Mouse (Mus musculus) forebrain, embryonic 13.5 days (tissue): ENCODE data around the gene Dlg4. TPM values are rescaled to one million over a fixed set of nuclear protein-coding genes. Genes with fewer than 3 reads are reported as not detected.

Experiments used
- ATAC-seq: fragments of 200-750 bp; cut with Nextera tagmentation; 2 replicates; pipeline ENCODE4 v1.8.0; 2017
- H3K27ac ChIP-seq: fragments of 300-500 bp; sonication (generic); 2 replicates; pipeline ENCODE4 v1.5.1; 2015; ENCODE audit warnings: inconsistent platforms, mild to moderate bottlenecking, moderate library complexity
- H3K27me3 ChIP-seq: fragments of 300-500 bp; sonication (generic); 2 replicates; pipeline ENCODE4 v1.6.1; 2015; ENCODE audit warnings: mild to moderate bottlenecking, inconsistent platforms
- H3K36me3 ChIP-seq: fragments of 300-500 bp; sonication (generic); 2 replicates; pipeline ENCODE4 v1.6.1; 2015; ENCODE audit warnings: mild to moderate bottlenecking, inconsistent platforms; ENCODE audit not compliant: poor library complexity, severe bottlenecking
- H3K4me1 ChIP-seq: fragments of 300-500 bp; sonication (generic); 2 replicates; pipeline ENCODE4 v1.6.1; 2015; ENCODE audit warnings: inconsistent platforms
- H3K4me2 ChIP-seq: fragments of 300-500 bp; sonication (generic); 2 replicates; pipeline ENCODE4 v1.6.1; 2015; ENCODE audit warnings: inconsistent platforms, mild to moderate bottlenecking, moderate library complexity
- H3K4me3 ChIP-seq: fragments of 300-500 bp; sonication (generic); 2 replicates; pipeline ENCODE4 v1.5.1; 2015; ENCODE audit warnings: mild to moderate bottlenecking, inconsistent platforms
- H3K9ac ChIP-seq: fragments of 300-500 bp; sonication (generic); 2 replicates; pipeline ENCODE4 v1.6.1; 2015; ENCODE audit warnings: mild to moderate bottlenecking, inconsistent platforms
- H3K9me3 ChIP-seq: fragments of 300-500 bp; sonication (generic); replicated peaks from 2 replicates; pipeline ENCODE4 v1.6.1; 2016; ENCODE audit warnings: inconsistent platforms
- WGBS: fragments of 180-500 bp; shearing (Covaris S2); methylation state at CpG from one replicate; pipeline ENCODE4 v1.1.7; 2015; 5-methylcytosine and 5-hydroxymethylcytosine counted together
- polyA plus RNA-seq: library from polyadenylated mRNA; unstranded; fragments of >200 nt; fragmentation: Nextera tagmentation; extraction: Ambion mirVana; gene quantifications from 2 replicates; pipeline ENCODE4 v1.2.1, GENCODE M21; 2015

Dlg4 gene
- polyA plus RNA-seq, result 26.2 and 31.1 TPM in 2 replicates

DNA sequence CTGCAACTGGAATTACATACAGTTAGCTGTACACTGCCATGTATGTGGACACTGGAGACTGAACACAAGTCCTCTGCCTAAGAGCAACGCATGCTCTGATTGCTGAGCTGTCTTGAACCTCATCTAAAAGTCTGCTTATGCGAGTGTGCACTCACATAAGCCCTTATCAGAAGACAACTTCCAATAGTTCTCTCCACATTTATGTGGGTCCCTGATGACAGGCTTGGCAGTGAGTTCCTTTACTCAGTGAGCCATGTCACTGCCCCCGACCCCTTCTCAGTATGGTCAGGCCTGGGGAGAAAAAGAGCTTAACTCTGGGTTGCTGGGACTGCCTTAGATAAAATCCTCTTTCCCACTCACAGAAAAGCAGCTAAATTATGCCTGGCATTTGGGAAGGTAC, at the start of gene Dlg4:
Dlg4 (plus strand) TSS at position 274 of the 400 bp plus-strand sequence.
- Histone ChIP-seq H3K27me3 (no peaks in the 10 kb centered on the region), H3K27ac (peak within 1 kb of the TSS; percentile 96), H3K9ac (peak within 1 kb of the TSS; percentile 92), H3K36me3 (peaks cover 24% of the 10 kb centered on the region), H3K9me3 (no peaks in the 10 kb centered on the region), H3K4me1 (peaks cover 51% of the 10 kb centered on the region), H3K4me3 (peak within 1 kb of the TSS; percentile 71), H3K4me2 (peak within 1 kb of the TSS; percentile 92)
- 78% methylated on average over 3 of the region's 3 CpGs for WGBS
- no peak for ATAC-seq

DNA sequence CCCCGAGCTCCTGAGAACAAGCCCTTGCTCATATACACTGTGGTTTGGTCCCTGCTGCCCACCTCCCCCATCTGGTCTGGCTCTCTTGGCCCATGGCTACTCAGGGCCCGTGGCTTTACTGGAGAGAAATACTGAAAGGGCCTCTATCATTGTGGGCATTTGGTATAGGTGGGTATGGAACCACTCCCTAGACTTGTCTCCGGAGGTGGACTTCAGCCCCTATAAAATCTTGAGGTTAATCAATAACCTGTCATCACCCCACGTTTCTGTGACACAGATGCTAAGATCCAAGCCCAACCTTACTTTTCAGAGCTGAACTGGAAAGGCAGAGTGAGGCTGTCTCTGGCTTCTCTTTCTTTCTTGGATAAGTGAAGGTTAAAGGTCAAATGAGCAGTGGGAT, 47.9 kb upstream of the Dlg4 start:
- WGBS, result 93% methylated on average over 4 of the region's 4 CpGs
- Histone ChIP-seq H3K4me1 (peaks cover 10% of the 10 kb centered on the region), H3K27ac (no peak overlapping the region), H3K9ac (no peak overlapping the region), H3K4me2 (no peak overlapping the region), H3K27me3 (peaks cover 50% of the 10 kb centered on the region), H3K9me3 (no peaks in the 10 kb centered on the region), H3K4me3 (no peak overlapping the region), H3K36me3 (peaks cover 53% of the 10 kb centered on the region)
- no peak for ATAC-seq

GRCm38 (mm10) chr11:69970222-69970621, 46.5 kb upstream of the Dlg4 start:
- H3K27me3 ChIP-seq, result peaks cover 35% of the 10 kb centered on the region
- no peak overlapping the region for H3K9ac ChIP-seq
- no peaks in the 10 kb centered on the region for H3K9me3 ChIP-seq
- WGBS, result 88% methylated on average over 6 of the region's 6 CpGs
- H3K4me2 ChIP-seq, result no peak overlapping the region
- H3K36me3 ChIP-seq, result peaks cover 68% of the 10 kb centered on the region
- no peak for ATAC-seq
- H3K4me3 ChIP-seq, result no peak overlapping the region
- no peak overlapping the region for H3K27ac ChIP-seq
- H3K4me1 ChIP-seq, result peaks cover 10% of the 10 kb centered on the region

- Histone ChIP-seq H3K4me3 (no peak overlapping the region), H3K9ac (no peak overlapping the region), H3K4me2 (no peak overlapping the region), H3K27ac (no peak overlapping the region), H3K27me3 (peaks cover 30% of the 10 kb centered on the region), H3K9me3 (no peaks in the 10 kb centered on the region), H3K4me1 (peaks cover 10% of the 10 kb centered on the region), H3K36me3 (peaks cover 73% of the 10 kb centered on the region)
- ATAC-seq, result no peak
- WGBS, result 86% methylated on average over 3 of the region's 3 CpGs
Measured at GRCm38 (mm10) chr11:69970775-69971174, 46.0 kb upstream of the Dlg4 start.

DNA sequence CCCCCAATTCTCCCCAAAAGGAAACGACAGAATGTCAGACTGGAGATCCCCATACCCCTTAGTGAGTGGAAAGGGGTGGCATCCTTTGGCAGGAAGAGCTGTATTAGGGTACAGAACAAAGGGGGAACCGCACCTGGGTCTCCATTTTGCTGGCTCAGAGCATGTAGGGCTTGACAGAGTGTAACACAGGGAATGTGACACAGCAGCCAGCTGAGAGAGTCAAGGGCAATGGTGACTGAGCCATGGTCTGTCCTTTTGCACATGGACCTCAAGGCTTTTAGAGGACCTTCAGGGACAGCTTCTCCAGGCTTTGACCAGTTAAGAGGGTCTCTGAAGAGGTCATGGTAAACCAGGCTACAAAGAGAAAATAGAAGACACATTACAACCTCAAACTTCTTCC, 41.8 kb upstream of the Dlg4 start:
- WGBS, result 91% methylated on average over 2 of the region's 2 CpGs
- H3K36me3 ChIP-seq, result peaks cover 79% of the 10 kb centered on the region
- no peak for ATAC-seq
- no peak overlapping the region for H3K4me2 ChIP-seq
- H3K27ac ChIP-seq, result no peak overlapping the region
- no peak overlapping the region for H3K4me3 ChIP-seq
- H3K9me3 ChIP-seq, result no peaks in the 10 kb centered on the region
- no peak overlapping the region for H3K9ac ChIP-seq
- peaks cover 11% of the 10 kb centered on the region for H3K4me1 ChIP-seq
- no peaks in the 10 kb centered on the region for H3K27me3 ChIP-seq

GRCm38 (mm10) chr11:69976271-69976670, 40.5 kb upstream of the Dlg4 start:
- no peak for ATAC-seq
- H3K27ac ChIP-seq, result no peak overlapping the region
- no peaks in the 10 kb centered on the region for H3K9me3 ChIP-seq
- no peak overlapping the region for H3K9ac ChIP-seq
- H3K36me3 ChIP-seq, result peaks cover 70% of the 10 kb centered on the region
- no peak overlapping the region for H3K4me3 ChIP-seq
- no peaks in the 10 kb centered on the region for H3K27me3 ChIP-seq
- WGBS, result 87% methylated on average over 4 of the region's 4 CpGs
- H3K4me1 ChIP-seq, result peaks cover 11% of the 10 kb centered on the region
- H3K4me2 ChIP-seq, result no peak overlapping the region

GRCm38 (mm10) chr11:69979827-69980195, 36.9 kb upstream of the Dlg4 start:
- peaks cover 35% of the 10 kb centered on the region for H3K4me1 ChIP-seq
- peak overlapping the region; percentile 99 for H3K27ac ChIP-seq
- no peaks in the 10 kb centered on the region for H3K9me3 ChIP-seq
- H3K4me3 ChIP-seq, result peak overlapping the region; percentile 100
- H3K9ac ChIP-seq, result peak overlapping the region; percentile 99
- WGBS, result 5% methylated on average over 16 of the region's 16 CpGs
- H3K4me2 ChIP-seq, result peak overlapping the region; percentile 85
- peaks cover 49% of the 10 kb centered on the region for H3K36me3 ChIP-seq
- H3K27me3 ChIP-seq, result no peaks in the 10 kb centered on the region
- no peak for ATAC-seq

DNA sequence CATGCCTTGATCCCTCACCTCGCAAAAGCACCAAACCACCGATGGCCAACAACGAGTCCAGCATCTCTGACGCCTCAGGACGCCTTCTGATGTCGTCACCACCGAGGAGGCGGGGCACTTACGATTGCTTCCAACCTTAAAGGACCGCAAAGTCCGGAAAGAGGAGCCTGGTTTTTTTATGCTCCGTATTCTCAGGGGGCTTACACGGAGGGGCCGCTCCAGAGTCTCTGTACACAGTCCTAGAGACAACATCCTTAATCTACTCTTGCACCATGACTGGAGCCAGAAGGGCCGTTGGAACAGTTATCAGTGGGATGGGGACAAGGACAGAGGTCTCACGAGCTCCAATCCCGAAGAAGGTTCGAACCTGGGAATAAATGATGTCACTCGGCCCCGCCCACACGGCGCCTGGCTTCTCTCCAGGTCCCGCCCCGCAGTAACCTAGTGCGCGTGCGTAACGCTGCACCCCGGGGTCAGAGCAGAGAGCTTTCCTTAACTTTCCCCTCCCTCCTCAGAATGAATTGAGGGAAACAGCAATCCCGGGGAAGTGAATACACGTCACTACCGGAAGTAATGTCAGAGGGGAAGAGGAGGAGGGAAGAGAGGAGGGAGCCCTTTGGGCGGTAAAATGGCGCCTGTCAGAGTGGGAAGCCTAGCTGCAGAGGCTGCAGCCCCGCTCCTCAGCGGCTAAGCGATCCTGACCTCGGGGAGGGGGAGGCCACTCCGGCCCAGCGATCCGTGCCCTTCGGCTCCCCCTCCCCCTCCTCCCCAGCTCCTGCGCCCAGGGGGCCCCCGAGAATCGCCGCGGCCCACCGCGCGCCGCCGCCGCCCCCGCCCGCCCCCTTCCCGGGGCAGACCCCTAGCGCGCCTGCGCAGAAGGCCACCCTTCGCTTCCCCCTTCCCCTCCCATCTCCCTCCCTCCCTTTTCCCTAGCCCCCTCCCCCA, 36.3 kb upstream of the Dlg4 start:
- Histone ChIP-seq H3K27ac (peak overlapping the region; percentile 99), H3K36me3 (peaks cover 49% of the 10 kb centered on the region), H3K9me3 (no peaks in the 10 kb centered on the region), H3K4me1 (peaks cover 35% of the 10 kb centered on the region), H3K4me2 (peak overlapping the region; percentile 85), H3K4me3 (peak overlapping the region; percentile 100), H3K9ac (peak overlapping the region; percentile 99), H3K27me3 (no peaks in the 10 kb centered on the region)
- peak; percentile 91 for ATAC-seq
- WGBS, result under 1% methylated on average over 40 of the region's 60 CpGs

- H3K9me3 ChIP-seq, result no peaks in the 10 kb centered on the region
- ATAC-seq, result peak; percentile 39
- peak within 1 kb of the TSS; percentile 99 for H3K27ac ChIP-seq
- under 1% methylated on average over 14 of the region's 43 CpGs for WGBS
- peak within 1 kb of the TSS; percentile 100 for H3K4me3 ChIP-seq
- H3K27me3 ChIP-seq, result no peaks in the 10 kb centered on the region
- H3K36me3 ChIP-seq, result peaks cover 47% of the 10 kb centered on the region
- H3K9ac ChIP-seq, result peak within 1 kb of the TSS; percentile 99
- H3K4me1 ChIP-seq, result peaks cover 35% of the 10 kb centered on the region
- H3K4me2 ChIP-seq, result peak within 1 kb of the TSS; percentile 85
Measured at GRCm38 (mm10) chr11:69981141-69981762, 35.5 kb upstream of the Dlg4 start, which contains the start of gene Ctdnep1. TSS of gene Ctdnep1 (plus strand) at chr11:69981156.

DNA sequence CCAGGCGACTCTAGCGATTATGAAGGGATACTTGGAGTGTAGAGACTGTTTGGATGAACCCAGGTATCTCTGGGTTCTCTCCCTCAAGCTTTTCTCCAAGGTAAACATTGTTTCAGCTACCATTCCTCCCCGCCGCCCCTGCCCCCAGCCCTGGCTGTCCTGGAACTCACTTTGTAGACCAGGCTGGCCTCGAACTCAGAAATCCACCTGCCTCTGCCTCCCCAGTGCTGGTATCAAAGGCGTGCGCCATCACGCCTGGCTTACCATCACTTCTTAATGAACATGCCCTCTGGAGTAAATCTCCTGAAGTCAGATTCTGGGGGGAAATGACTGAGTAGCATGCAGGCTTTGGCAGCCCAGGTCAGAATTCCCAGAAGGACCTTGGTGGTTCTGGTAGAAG, 34.5 kb upstream of the Dlg4 start, which contains the start of gene Elp5:
Elp5 (minus strand) TSS at position 293 of the 400 bp plus-strand sequence.
- H3K36me3 ChIP-seq, result peaks cover 47% of the 10 kb centered on the region
- peak within 1 kb of the TSS; percentile 99 for H3K27ac ChIP-seq
- no peak for ATAC-seq
- H3K9ac ChIP-seq, result peak within 1 kb of the TSS; percentile 99
- WGBS, result 55% methylated on average over 8 of the region's 8 CpGs
- peak within 1 kb of the TSS; percentile 100 for H3K4me3 ChIP-seq
- H3K4me2 ChIP-seq, result peak within 1 kb of the TSS; percentile 85
- no peaks in the 10 kb centered on the region for H3K27me3 ChIP-seq
- H3K4me1 ChIP-seq, result peaks cover 35% of the 10 kb centered on the region
- H3K9me3 ChIP-seq, result no peaks in the 10 kb centered on the region

- H3K4me2 ChIP-seq, result peak overlapping the region; percentile 85
- no peak overlapping the region for H3K27ac ChIP-seq
- WGBS, result 25% methylated on average over 5 of the region's 5 CpGs
- peaks cover 35% of the 10 kb centered on the region for H3K4me1 ChIP-seq
- peaks cover 48% of the 10 kb centered on the region for H3K36me3 ChIP-seq
- H3K9ac ChIP-seq, result peak overlapping the region; percentile 99
- peak overlapping the region; percentile 100 for H3K4me3 ChIP-seq
- H3K27me3 ChIP-seq, result no peaks in the 10 kb centered on the region
- no peak for ATAC-seq
- no peaks in the 10 kb centered on the region for H3K9me3 ChIP-seq
Measured at GRCm38 (mm10) chr11:69982877-69983276, 33.9 kb upstream of the Dlg4 start.

DNA sequence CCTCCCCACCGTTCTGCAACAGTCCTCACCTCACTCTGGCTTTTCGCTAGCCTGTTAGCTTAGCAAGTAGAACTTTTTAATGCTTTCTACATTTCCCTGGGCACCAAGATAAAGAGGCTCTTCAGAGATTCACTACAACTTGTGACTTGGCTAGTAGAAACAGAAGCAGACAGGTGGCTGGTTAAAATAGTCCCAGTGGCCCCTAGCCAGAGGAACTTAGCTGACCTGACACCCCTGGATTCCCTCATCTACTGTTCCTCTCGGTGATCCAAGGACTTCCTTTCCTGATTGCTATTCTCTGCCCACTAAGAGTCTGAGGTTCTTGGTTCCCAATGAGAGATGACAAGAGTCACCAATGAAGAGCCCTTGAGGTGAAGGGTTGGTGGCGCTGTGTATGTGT, 33.4 kb upstream of the Dlg4 start:
- Histone ChIP-seq H3K27me3 (no peaks in the 10 kb centered on the region), H3K4me1 (peaks cover 35% of the 10 kb centered on the region), H3K9ac (peak overlapping the region; percentile 99; the same call in 1 of the 2 replicates), H3K27ac (no peak overlapping the region), H3K36me3 (peaks cover 50% of the 10 kb centered on the region), H3K4me3 (no peak overlapping the region; the same call in 1 of the 2 replicates), H3K4me2 (peak overlapping the region; percentile 85; the same call in 1 of the 2 replicates), H3K9me3 (no peaks in the 10 kb centered on the region)
- ATAC-seq, result no peak
- 91% methylated on average over 4 of the region's 4 CpGs for WGBS
